Mouse (Mus musculus) erythroblast, embryonic 14.5 days (primary cell): ENCODE data around the gene Numb. TPM values are rescaled to one million over a fixed set of nuclear protein-coding genes. Genes with fewer than 3 reads are reported as not detected.

Experiments used
- H3K27me3 ChIP-seq: 2 replicates; pipeline ENCODE4 v1.6.1; 2012; ENCODE audit warnings: inconsistent platforms; ENCODE audit not compliant: control insufficient read depth
- H3K36me3 ChIP-seq: 2 replicates; pipeline ENCODE4 v1.6.1; 2012; ENCODE audit warnings: mild to moderate bottlenecking, inconsistent platforms; ENCODE audit not compliant: control insufficient read depth
- H3K4me1 ChIP-seq: 2 replicates; pipeline ENCODE4 v1.6.1; 2012; ENCODE audit warnings: inconsistent platforms; ENCODE audit not compliant: control insufficient read depth
- H3K4me3 ChIP-seq: replicated peaks from 2 replicates; pipeline ENCODE3; 2012; ENCODE audit warnings: moderate library complexity, mild to moderate bottlenecking, inconsistent platforms
- H3K9me3 ChIP-seq: 2 replicates; pipeline ENCODE4 v1.6.1; 2012; ENCODE audit warnings: low read length, inconsistent platforms, mixed read lengths; ENCODE audit not compliant: control insufficient read depth
- GATA1 ChIP-seq: IDR thresholded peaks from 2 replicates; pipeline ENCODE4 v1.6.1; 2012; ENCODE audit warnings: low read length, inconsistent platforms, mixed read lengths
- TAL1 ChIP-seq: IDR thresholded peaks from 3 replicates; pipeline ENCODE4 v1.6.1; 2012; ENCODE audit warnings: low read length, inconsistent platforms, mixed read lengths
- polyA plus RNA-seq: library from polyadenylated mRNA; stranded (reverse); fragments of >175 nt; gene quantifications from 2 replicates; pipeline ENCODE4 v1.2.3, GENCODE M21; 2012

The Numb gene
- polyA plus RNA-seq, 1 experiment = 0.85 TPM

GRCm38 (mm10) chr12:83798313-83798712 is 123.4 kb downstream of the Numb start:
- TF ChIP-seq TAL1 (no peak), GATA1 (no peak)
- Histone ChIP-seq H3K27me3 (no peaks in the 10 kb centered on the region), H3K9me3 (no peaks in the 10 kb centered on the region), H3K36me3 (peaks cover 61% of the 10 kb centered on the region), H3K4me1 (no peaks in the 10 kb centered on the region), H3K4me3 (no peak overlapping the region)

- Histone ChIP-seq H3K27me3 (no peaks in the 10 kb centered on the region), H3K4me3 (no peak overlapping the region), H3K36me3 (peaks cover 56% of the 10 kb centered on the region), H3K4me1 (no peaks in the 10 kb centered on the region), H3K9me3 (no peaks in the 10 kb centered on the region)
- TF ChIP-seq TAL1 = no peak
- no peak for TF ChIP-seq GATA1
Measured at GRCm38 (mm10) chr12:83795586-83795985, 126.1 kb downstream of the Numb start.

DNA sequence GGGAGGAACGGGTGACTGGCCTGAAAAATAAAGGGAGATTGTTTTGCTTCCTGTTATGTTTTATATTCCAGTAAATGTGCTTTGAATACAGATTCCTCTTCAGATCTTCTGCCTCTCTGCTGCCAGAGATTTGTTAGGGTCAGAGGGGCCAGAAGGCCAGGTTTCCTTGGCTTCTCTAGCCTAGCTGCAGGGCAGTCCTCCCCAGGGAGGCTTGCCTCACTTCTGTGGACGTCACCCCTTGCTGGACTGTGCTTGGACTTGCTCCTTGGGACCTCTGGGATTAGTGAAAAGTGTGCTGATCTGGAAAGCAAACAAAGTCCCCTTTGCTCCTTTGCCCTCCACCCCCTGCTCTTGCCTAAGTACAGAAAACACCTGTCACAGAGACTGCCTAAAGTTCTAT is 126.7 kb downstream of the Numb start:
- Histone ChIP-seq H3K4me1 (no peaks in the 10 kb centered on the region), H3K4me3 (no peak overlapping the region)

DNA sequence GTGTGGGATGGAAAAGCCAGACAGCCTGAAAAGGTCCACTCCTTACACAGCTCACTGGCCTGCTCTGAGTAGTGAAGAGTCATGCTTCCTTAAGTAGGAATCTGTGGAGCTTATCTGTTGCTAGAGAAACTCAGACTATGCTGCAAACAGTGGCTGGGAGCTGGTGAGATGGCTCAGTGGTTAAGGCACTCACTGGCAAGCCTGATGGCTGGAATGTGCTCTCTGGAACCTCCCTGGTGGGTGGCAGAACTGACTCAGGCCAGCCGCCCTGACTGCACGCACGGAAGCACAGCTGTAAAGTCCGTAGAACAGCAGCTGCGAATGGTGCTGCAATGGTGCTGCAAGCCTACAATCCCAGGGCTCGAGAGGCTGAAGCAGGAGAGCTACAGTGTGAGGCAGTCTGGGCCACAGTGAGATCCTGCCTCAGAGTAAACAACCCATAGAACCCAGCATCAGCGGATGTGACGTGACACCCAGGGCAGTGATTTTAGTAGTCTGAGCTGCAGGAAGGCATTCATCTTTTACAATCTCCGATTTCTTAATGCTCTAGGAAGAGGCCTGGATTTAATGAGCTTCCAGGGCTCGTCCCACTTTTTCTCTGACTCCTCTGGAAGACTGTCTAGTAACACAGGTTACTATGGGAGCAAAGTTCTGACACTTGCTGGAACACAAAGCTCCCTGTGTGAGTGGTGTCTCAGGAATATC is 128.9 kb downstream of the Numb start:
- Histone ChIP-seq H3K27me3 (no peaks in the 10 kb centered on the region), H3K4me3 (no peak overlapping the region), H3K4me1 (no peaks in the 10 kb centered on the region), H3K36me3 (peaks cover 34% of the 10 kb centered on the region), H3K9me3 (no peaks in the 10 kb centered on the region)
- no peak for TF ChIP-seq TAL1
- TF ChIP-seq GATA1 = no peak

More for the DNA sequence above, 126.7 kb downstream of the Numb start:
- Histone ChIP-seq H3K9me3 (no peaks in the 10 kb centered on the region), H3K36me3 (peaks cover 51% of the 10 kb centered on the region), H3K27me3 (no peaks in the 10 kb centered on the region)
- TF ChIP-seq GATA1 (no peak), TAL1 (no peak)

GRCm38 (mm10) chr12:83791737-83792136 is 130.0 kb downstream of the Numb start:
- peaks cover 29% of the 10 kb centered on the region for H3K36me3 ChIP-seq
- no peaks in the 10 kb centered on the region for H3K27me3 ChIP-seq
- H3K9me3 ChIP-seq = no peaks in the 10 kb centered on the region
- no peaks in the 10 kb centered on the region for H3K4me1 ChIP-seq
- TF ChIP-seq TAL1 (no peak), GATA1 (no peak)
- no peak overlapping the region for H3K4me3 ChIP-seq

- Histone ChIP-seq H3K27me3 (no peaks in the 10 kb centered on the region), H3K4me3 (no peak overlapping the region), H3K9me3 (no peaks in the 10 kb centered on the region), H3K4me1 (no peaks in the 10 kb centered on the region), H3K36me3 (peaks cover 22% of the 10 kb centered on the region)
- TF ChIP-seq TAL1 = no peak
- no peak for TF ChIP-seq GATA1
Measured at GRCm38 (mm10) chr12:83790749-83791148, 131.0 kb downstream of the Numb start.

- H3K27me3 ChIP-seq = no peaks in the 10 kb centered on the region
- no peaks in the 10 kb centered on the region for H3K9me3 ChIP-seq
- no peak overlapping the region for H3K4me3 ChIP-seq
- TF ChIP-seq GATA1 (no peak), TAL1 (no peak)
- H3K36me3 ChIP-seq = peaks cover 14% of the 10 kb centered on the region
- no peaks in the 10 kb centered on the region for H3K4me1 ChIP-seq
Measured at GRCm38 (mm10) chr12:83789781-83790140, 132.0 kb downstream of the Numb start.

DNA sequence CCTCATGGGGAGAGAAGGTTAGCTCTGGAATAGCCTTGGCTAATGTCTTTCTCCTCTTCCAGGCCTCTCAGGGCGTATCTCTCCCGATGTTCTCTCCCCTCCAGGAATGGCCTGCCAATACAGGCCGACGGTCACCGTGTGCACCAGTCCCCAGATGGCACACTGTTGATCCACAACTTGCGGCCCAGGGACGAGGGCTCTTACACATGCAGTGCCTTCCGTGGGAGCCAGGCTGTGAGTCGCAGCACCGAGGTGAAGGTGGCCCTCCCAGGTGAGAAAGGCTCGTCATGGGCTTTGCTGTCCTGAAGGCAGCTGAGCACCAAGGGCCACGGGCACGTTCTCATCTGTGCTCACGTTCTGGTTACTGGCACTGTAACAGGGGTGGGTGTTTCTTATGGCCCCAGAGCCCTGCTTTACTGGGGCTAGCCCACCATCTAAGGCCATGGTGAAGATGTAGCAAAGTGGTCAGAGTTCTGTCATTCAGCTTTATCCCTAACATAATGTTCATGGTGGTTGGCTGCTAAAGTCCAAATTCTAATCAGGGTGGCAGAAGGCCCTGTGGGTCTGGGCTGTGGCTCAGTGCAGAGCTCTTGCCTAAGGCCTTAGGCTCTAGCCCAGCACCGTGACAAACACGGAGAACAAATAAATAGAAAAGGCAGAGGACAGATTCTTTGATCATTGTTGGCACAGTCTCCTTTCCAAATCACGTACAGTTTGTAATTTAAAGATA is 132.5 kb downstream of the Numb start:
- no peaks in the 10 kb centered on the region for H3K9me3 ChIP-seq
- H3K4me3 ChIP-seq = no peak overlapping the region
- no peaks in the 10 kb centered on the region for H3K4me1 ChIP-seq
- TF ChIP-seq GATA1 (no peak), TAL1 (no peak)
- peaks cover 14% of the 10 kb centered on the region for H3K36me3 ChIP-seq
- H3K27me3 ChIP-seq = no peaks in the 10 kb centered on the region

GRCm38 (mm10) chr12:83785305-83785704 is 136.4 kb downstream of the Numb start:
- no peak for TF ChIP-seq GATA1
- no peak for TF ChIP-seq TAL1
- Histone ChIP-seq H3K4me3 (no peak overlapping the region), H3K9me3 (no peaks in the 10 kb centered on the region), H3K36me3 (no peaks in the 10 kb centered on the region), H3K27me3 (no peaks in the 10 kb centered on the region), H3K4me1 (no peaks in the 10 kb centered on the region)

GRCm38 (mm10) chr12:83782669-83783068 is 139.1 kb downstream of the Numb start:
- no peaks in the 10 kb centered on the region for H3K27me3 ChIP-seq
- no peaks in the 10 kb centered on the region for H3K36me3 ChIP-seq
- TF ChIP-seq TAL1 (no peak), GATA1 (no peak)

More at GRCm38 (mm10) chr12:83782669-83783068, 139.1 kb downstream of the Numb start:
- no peaks in the 10 kb centered on the region for H3K4me1 ChIP-seq
- no peaks in the 10 kb centered on the region for H3K9me3 ChIP-seq
- H3K4me3 ChIP-seq = no peak overlapping the region
